Mouse (Mus musculus) CH12.LX (cell line): ENCODE measurements around the gene Atp8a2. TPM values are rescaled to one million over a fixed set of nuclear protein-coding genes. Genes with fewer than 3 reads are reported as not detected.
A peak's percentile ranks its signal among the peaks of the same experiment; 100 is the strongest.

ENCODE experiments used
- DNase-seq: peaks from one replicate; pipeline ENCODE4 v3.0.0-alpha.2; 2013; ENCODE audit errors: extremely low read depth
- H3K27ac ChIP-seq: 2 replicates; pipeline ENCODE4 v1.5.1; 2012; ENCODE audit warnings: low read depth, mild to moderate bottlenecking, control low read depth, moderate library complexity; ENCODE audit not compliant: insufficient read depth
- H3K27me3 ChIP-seq: replicated peaks from 2 replicates; pipeline ENCODE3; 2012; ENCODE audit warnings: inconsistent platforms
- H3K36me3 ChIP-seq, 2 experiments: replicated peaks in 1 of 2; 2 replicates each; pipeline versions ENCODE3 to v1.6.1; 2012; ENCODE audit warnings: inconsistent platforms in 1 of 2, low read length in 1 of 2, mild to moderate bottlenecking in 1 of 2, mixed read lengths in 1 of 2, moderate library complexity in 1 of 2; ENCODE audit not compliant: control insufficient read depth in 1 of 2, insufficient read depth in 1 of 2
- H3K4me1 ChIP-seq, 2 experiments: 2 replicates each; pipeline ENCODE4 v1.6.1; 2012; ENCODE audit warnings: inconsistent platforms in 1 of 2, moderate library complexity in 1 of 2; ENCODE audit not compliant: insufficient read depth in 2 of 2, control insufficient read depth in 1 of 2
- H3K4me2 ChIP-seq: 2 replicates; pipeline ENCODE4 v1.6.1; 2012; ENCODE audit warnings: low read depth, mild to moderate bottlenecking, control low read depth; ENCODE audit not compliant: poor library complexity, insufficient read depth, severe bottlenecking
- H3K4me3 ChIP-seq, 3 experiments: fragments of 150-350 bp in 1 of 3; sonication (generic) in 1 of 3; replicated peaks in 1 of 3; 2 replicates each; pipeline versions ENCODE3 to v1.5.1; 2011 to 2012; ENCODE audit warnings: low read depth in 2 of 3, low read length in 2 of 3, mild to moderate bottlenecking in 2 of 3, moderate library complexity in 2 of 3, control low read depth in 1 of 3, improper control_type of control experiment in 1 of 3, inconsistent platforms in 1 of 3, mixed read lengths in 1 of 3; ENCODE audit not compliant: poor library complexity in 1 of 3
- H3K79me2 ChIP-seq: replicated peaks from 2 replicates; pipeline ENCODE4 v1.6.1; 2012; ENCODE audit warnings: mild to moderate bottlenecking, moderate library complexity; ENCODE audit not compliant: control insufficient read depth, poor library complexity, insufficient read depth, severe bottlenecking; ENCODE audit errors: extremely low read depth
- H3K9ac ChIP-seq: 2 replicates; pipeline ENCODE4 v1.6.1; 2012; ENCODE audit warnings: low read depth, mild to moderate bottlenecking, control low read depth, moderate library complexity; ENCODE audit not compliant: insufficient read depth
- H3K9me3 ChIP-seq: replicated peaks from 2 replicates; pipeline ENCODE3; 2012; ENCODE audit warnings: low read length, inconsistent platforms, mixed read lengths
- BHLHE40 ChIP-seq: IDR thresholded peaks from 2 replicates; pipeline ENCODE4 v1.6.1; 2011; ENCODE audit warnings: mild to moderate bottlenecking, low read depth, low read length, improper control_type of control experiment
- CTCF ChIP-seq, 2 experiments: IDR thresholded peaks in 1 of 2; conservative IDR thresholded peaks in 1 of 2; 2 replicates each; pipeline ENCODE4 v1.5.1; 2011 to 2012; ENCODE audit warnings: low read depth in 2 of 2, low read length in 2 of 2, improper control_type of control experiment in 1 of 2, inconsistent platforms in 1 of 2, mild to moderate bottlenecking in 1 of 2, moderate library complexity in 1 of 2
- ETS1 ChIP-seq: conservative IDR thresholded peaks from 2 replicates; pipeline ENCODE4 v1.6.1; 2012; ENCODE audit warnings: low read depth, mild to moderate bottlenecking, inconsistent platforms, low read length, improper control_type of control experiment, moderate library complexity
- IRF4 ChIP-seq: IDR thresholded peaks from 2 replicates; pipeline ENCODE4 v1.6.1; 2014; ENCODE audit warnings: low read depth, mild to moderate bottlenecking, inconsistent platforms, low read length, improper control_type of control experiment
- JUN ChIP-seq: IDR thresholded peaks from 2 replicates; pipeline ENCODE4 v1.6.1; 2011; ENCODE audit warnings: low read depth, mild to moderate bottlenecking, low read length, improper control_type of control experiment, moderate library complexity; ENCODE audit not compliant: insufficient read depth
- MAFK ChIP-seq: IDR thresholded peaks from 2 replicates; pipeline ENCODE4 v1.6.1; 2011; ENCODE audit warnings: low read length, improper control_type of control experiment; ENCODE audit not compliant: insufficient replicate concordance
- MAX ChIP-seq: IDR thresholded peaks from 2 replicates; pipeline ENCODE4 v1.6.1; 2011; ENCODE audit warnings: low read length, improper control_type of control experiment
- MAZ ChIP-seq: IDR thresholded peaks from 2 replicates; pipeline ENCODE4 v1.6.1; 2012; ENCODE audit warnings: low read depth, mild to moderate bottlenecking, inconsistent platforms, low read length, improper control_type of control experiment, moderate library complexity
- POLR2A ChIP-seq: IDR thresholded peaks from 2 replicates; pipeline ENCODE4 v1.6.1; 2011; ENCODE audit warnings: low read depth, mild to moderate bottlenecking, improper control_type of control experiment, low read length
- RAD21 ChIP-seq: IDR thresholded peaks from 2 replicates; pipeline ENCODE4 v1.6.1; 2011; ENCODE audit warnings: low read depth, mild to moderate bottlenecking, low read length, improper control_type of control experiment, moderate library complexity
- SMC3 ChIP-seq: IDR thresholded peaks from 2 replicates; pipeline ENCODE4 v1.6.1; 2011; ENCODE audit warnings: low read depth, low read length, improper control_type of control experiment
- USF1 ChIP-seq: IDR thresholded peaks from 2 replicates; pipeline ENCODE4 v1.6.1; 2014; ENCODE audit warnings: low read depth, mild to moderate bottlenecking, inconsistent platforms, low read length, improper control_type of control experiment
- ZNF384 ChIP-seq: IDR thresholded peaks from 2 replicates; pipeline ENCODE4 v1.6.1; 2012; ENCODE audit warnings: low read depth, low read length, improper control_type of control experiment, inconsistent platforms
- dilution Hi-C: fragments of 300-500 bp; cut with MboI; formaldehyde crosslinking; loops from 2 replicates; pipeline ENCODE4 v1.14.3; 2020; ENCODE audit warnings: low sequenced_read_pairs; ENCODE audit not compliant: extremely low pct_unique_long_range_greater_than_20kb, extremely low pct_ligation_motif_present
- in situ Hi-C: fragments of 300-500 bp; cut with MboI; formaldehyde crosslinking; loops from 3 replicates; pipeline ENCODE4 v1.14.3; 2019; ENCODE audit warnings: low sequenced_read_pairs, low pct_ligation_motif_present, low pct_unique_long_range_greater_than_20kb, mixed read lengths
- polyA plus RNA-seq: library from polyadenylated mRNA; unstranded; fragments of >175 nt; gene quantifications from 2 replicates; pipeline ENCODE4 v1.2.1, GENCODE M21; 2012; ENCODE audit warnings: low read depth; ENCODE audit not compliant: insufficient read length
- total RNA-seq, 2 experiments: library from RNA; depleted of rRNA; stranded (reverse); fragments of 300-350 nt in 1 of 2; fragments of >200 nt in 1 of 2; gene quantifications; 2 replicates each; pipeline ENCODE4 v1.2.3; 2012 to 2014

Gene Atp8a2
- total and polyA plus RNA-seq, 3 experiments, result 0.15 to 0.29 (median 0.21) TPM

DNA sequence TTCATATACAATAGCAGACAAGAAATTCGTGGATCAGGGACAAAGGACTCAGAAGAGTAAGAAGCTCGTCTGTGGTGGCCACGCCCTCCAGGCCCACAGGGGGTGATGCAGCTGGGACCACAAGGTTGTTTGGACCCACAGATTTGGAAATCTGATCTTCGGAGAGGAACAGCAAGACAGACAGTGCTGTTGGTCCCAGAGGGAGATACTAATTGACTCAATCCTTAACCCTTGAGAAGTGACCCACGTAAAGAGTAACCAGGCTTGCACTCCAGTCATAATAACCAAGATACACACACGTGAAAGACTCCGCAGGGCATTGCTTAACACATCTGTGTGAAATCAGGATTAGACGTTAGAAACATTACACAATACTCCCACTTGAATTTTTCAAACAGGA lies 605.1 kb downstream of the Atp8a2 start:
- dilution Hi-C loops, result no loop called here
- Histone ChIP-seq H3K27me3 (no peaks in the 10 kb centered on the region), H3K4me3 (no peak overlapping the region), H3K9ac (no peak overlapping the region), H3K36me3 (peaks cover 33 to 58% of the 10 kb centered on the region in 2 experiments), H3K9me3 (no peaks in the 10 kb centered on the region), H3K79me2 (peaks cover 24% of the 10 kb centered on the region), H3K4me1 (peaks cover 6 to 75% of the 10 kb centered on the region in 2 experiments; a peak in 3 of 4 replicates), H3K4me2 (peak overlapping the region; percentile 29; the same call in 1 of the 2 replicates), H3K27ac (no peak overlapping the region)
- DNase-seq, result peak; percentile 78
- TF ChIP-seq USF1 (no peak), IRF4 (0 out of 2 replicates have a peak, but pooled peaks have one; percentile 12), MAX (no peak), ETS1 (peak; percentile 55; the same call in 1 of the 2 replicates), BHLHE40 (peak; percentile 34; the same call in 1 of the 2 replicates)
- in situ Hi-C loops, result no loop called here

DNA sequence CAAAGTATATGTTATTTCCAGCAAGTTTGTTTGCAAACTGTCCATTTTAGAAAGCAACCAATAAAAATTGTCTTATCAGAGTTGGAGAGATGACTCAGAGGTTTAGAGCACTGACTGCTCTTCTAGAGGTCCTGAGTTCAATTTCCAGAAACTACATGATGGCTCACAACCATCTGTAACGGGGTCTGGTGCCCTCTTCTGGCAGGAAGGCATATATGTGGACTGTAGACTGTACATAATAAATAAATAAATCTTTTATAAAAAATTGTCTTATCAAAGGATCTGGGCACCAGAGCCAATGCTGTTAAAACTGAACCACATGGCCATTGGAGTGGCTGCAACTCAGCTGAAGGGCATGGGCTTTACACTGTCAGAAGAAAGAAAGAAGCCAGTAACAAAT lies 606.4 kb downstream of the Atp8a2 start:
- H3K9ac ChIP-seq, result no peak overlapping the region
- H3K27ac ChIP-seq, result no peak overlapping the region
- H3K79me2 ChIP-seq, result peaks cover 16% of the 10 kb centered on the region
- in situ Hi-C loops (no loop called here), dilution Hi-C loops (no loop called here)
- TF ChIP-seq MAX, result no peak
- no peak for TF ChIP-seq MAZ
- peak; percentile 34 for TF ChIP-seq RAD21
- no peak for TF ChIP-seq USF1
- peak; percentile 19 to 63; a peak in 3 of 4 replicates for TF ChIP-seq CTCF (conservative IDR thresholded peaks at IDR 0.05 in 1 of 2, IDR thresholded peaks at IDR 0.05 in 1 of 2; ENCODE audit: low read depth in 2 of 2, low read length in 2 of 2)
- peak; percentile 49 for TF ChIP-seq SMC3
- TF ChIP-seq ZNF384, result no peak
- no peak for TF ChIP-seq POLR2A
- TF ChIP-seq MAFK, result no peak
- TF ChIP-seq JUN, result no peak
- H3K9me3 ChIP-seq, result no peaks in the 10 kb centered on the region
- DNase-seq, result peak; percentile 51
- peaks cover 43 to 68% of the 10 kb centered on the region in 2 experiments for H3K36me3 ChIP-seq
- no peak overlapping the region for H3K4me2 ChIP-seq
- peaks cover 6 to 71% of the 10 kb centered on the region in 2 experiments; a peak in 3 of 4 replicates for H3K4me1 ChIP-seq
- no peak overlapping the region for H3K4me3 ChIP-seq
- H3K27me3 ChIP-seq, result no peaks in the 10 kb centered on the region

Other genes with a start within 250 kb of the Atp8a2 start
- gene Nupl1, start 54.3 kb upstream of the Atp8a2 start, total RNA-seq (2012; rRNA removed), result not detected in 2 replicates
- not detected in 2 replicates for gene Nupl1, start 54.3 kb upstream of the Atp8a2 start, total RNA-seq (2014; rRNA removed)
- not detected in 2 replicates for gene Nupl1, start 54.3 kb upstream of the Atp8a2 start, polyA plus RNA-seq
- 36.3 and 43.1 TPM in 2 replicates for gene Gm49336, start 54.3 kb upstream of the Atp8a2 start, total RNA-seq (2012; rRNA removed)
- 102 and 125 TPM in 2 replicates for gene Gm49336, start 54.3 kb upstream of the Atp8a2 start, total RNA-seq (2014; rRNA removed)
- gene Gm49336, start 54.3 kb upstream of the Atp8a2 start, polyA plus RNA-seq, result 49.3 and 54.3 TPM in 2 replicates
- 15.8 and 18.5 TPM in 2 replicates for gene Mtmr6, start 68.0 kb upstream of the Atp8a2 start, total RNA-seq (2012; rRNA removed)
- gene Mtmr6, start 68.0 kb upstream of the Atp8a2 start, total RNA-seq (2014; rRNA removed), result 20.3 and 25.3 TPM in 2 replicates
- 10.4 and 11.7 TPM in 2 replicates for gene Mtmr6, start 68.0 kb upstream of the Atp8a2 start, polyA plus RNA-seq
- not detected in 2 replicates for gene Amer2, start 176.1 kb upstream of the Atp8a2 start, total RNA-seq (2012; rRNA removed)
- gene Amer2, start 176.1 kb upstream of the Atp8a2 start, total RNA-seq (2014; rRNA removed), result not detected in 2 replicates
- gene Amer2, start 176.1 kb upstream of the Atp8a2 start, polyA plus RNA-seq, result not detected in 2 replicates